Mouse (Mus musculus) ES-E14 (cell line): ENCODE measurements around the gene Il34.

Experiments
- CHD2 ChIP-seq: IDR thresholded peaks from 2 replicates; pipeline ENCODE4 v1.6.1; 2014; ENCODE audit warnings: mild to moderate bottlenecking, low read depth, low read length, inconsistent platforms
- HCFC1 ChIP-seq: IDR thresholded peaks from 2 replicates; pipeline ENCODE4 v1.6.1; 2012; ENCODE audit warnings: low read length, inconsistent platforms, borderline replicate concordance; ENCODE audit not compliant: insufficient read depth
- MAFK ChIP-seq: IDR thresholded peaks from 2 replicates; pipeline ENCODE4 v1.6.1; 2014; ENCODE audit warnings: mild to moderate bottlenecking, low read depth, low read length, inconsistent platforms; ENCODE audit not compliant: insufficient read depth
- ZC3H11A ChIP-seq: IDR thresholded peaks from 2 replicates; pipeline ENCODE4 v1.6.1; 2012; ENCODE audit warnings: low read depth, mild to moderate bottlenecking, inconsistent platforms, low read length, borderline replicate concordance
- ZNF384 ChIP-seq: IDR thresholded peaks from 2 replicates; pipeline ENCODE4 v1.6.1; 2012; ENCODE audit warnings: low read depth, low read length, inconsistent platforms

DNA sequence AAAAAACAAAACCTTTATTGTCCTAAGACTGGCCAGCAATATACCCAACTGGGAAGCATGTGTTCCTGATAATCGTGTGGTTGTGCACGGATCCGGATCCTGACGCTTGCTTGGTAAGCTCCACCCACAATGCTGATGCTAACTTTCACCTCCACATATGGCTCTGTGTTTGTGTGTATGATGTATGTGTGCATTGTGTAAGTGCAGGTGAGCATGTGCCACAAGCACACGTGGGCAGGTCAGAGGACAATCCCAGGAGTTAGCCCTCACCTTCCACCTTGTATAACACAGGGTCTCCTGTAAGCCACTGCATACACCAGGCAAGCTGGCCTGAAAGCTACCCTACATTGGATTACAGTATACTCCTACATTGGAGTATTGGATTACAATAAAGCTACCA lies 37.5 kb upstream of the Il34 start:
- TF ChIP-seq MAFK (no peak), ZNF384 (no peak), ZC3H11A (no peak), CHD2 (no peak), HCFC1 (no peak)
